ENCODE assay signal across 14 mouse cellular contexts in the genomic region with DNA sequence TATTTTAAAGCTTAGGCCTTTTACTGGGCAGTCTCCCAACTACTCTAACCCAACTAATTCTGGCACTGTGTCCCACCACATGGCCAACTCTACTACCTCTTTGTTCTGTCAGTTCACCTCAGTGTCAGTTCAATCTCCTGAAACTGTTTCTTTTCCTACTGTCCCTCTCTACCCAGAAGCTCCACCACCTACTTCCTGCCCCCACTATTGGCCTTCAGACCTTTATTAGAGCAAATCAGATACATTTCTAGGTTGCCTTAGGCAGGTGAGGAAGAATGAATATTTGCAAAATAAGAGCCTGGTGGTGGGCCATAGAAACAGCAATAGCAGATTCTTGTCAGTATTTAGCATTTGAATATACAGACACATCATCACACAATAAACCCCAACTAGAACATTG. TPM values are rescaled to one million over a fixed set of nuclear protein-coding genes. Genes with fewer than 3 reads are reported as not detected.
DNase-seq lines count a peak whose midpoint lies in the region.
"Had no signal": no experiment of that assay in that cellular context is flagged by ENCODE, and none has a peak within 500 bp of the region (broad histone marks: within the 10 kb centered on the region; RNA-seq: fewer than 3 reads in every experiment).

No protein-coding gene starts in this region.

- DNase-seq in cerebellum, postnatal 14 days, result peak; percentile 9 to 27
- DNase-seq in cerebellum, postnatal 36 days, result no peak
- peak; percentile 50 for DNase-seq in ES-CJ7 (ENCODE audit: low read depth, low spot score)
- peak; percentile 83 for DNase-seq in R1 (ENCODE audit: low read depth, low spot score)
- DNase-seq in embryo, embryonic 10.5 days (ENCODE audit: low spot score), result no peak
- DNase-seq in heart, postnatal 4 days, result no peak
- DNase-seq in right cerebral cortex, postnatal 4 days, result no peak
- DNase-seq: adrenal gland, adult 8-10 months; adrenal gland, postnatal 14 days; adrenal gland, postnatal 36 days; cerebellum, adult 11-12 months; cerebellum, adult 9-10 months; embryo, embryonic 11 days had no signal

RNA-seq across cellular contexts. Expression of a gene that starts 44.1 kb away (rescaled TPM):
- under 1 TPM; 0.36 to 0.52 TPM for total RNA-seq in heart, postnatal 4 days (2021)
- total RNA-seq: G1E had no signal

Comparison
In these comparisons a context has a peak if more than half of its experiments do, and no peak if none do; other contexts are left out.
1. DNase-seq: peak in cerebellum, postnatal 14 days (2 of 2), ES-CJ7 (single experiment) and R1 (single experiment); none in cerebellum, postnatal 36 days (0 of 2), embryo, embryonic 10.5 days (single experiment), heart, postnatal 4 days (single experiment) and right cerebral cortex, postnatal 4 days (single experiment).